Mouse (Mus musculus): ENCODE data around the gene Mtm1. TPM values are rescaled to one million over a fixed set of nuclear protein-coding genes. Genes with fewer than 3 reads are reported as not detected.

Mtm1 gene
- polyA plus RNA-seq, 1 experiment from 2014 or later = 3.6 TPM

- H3K27ac ChIP-seq = no peak overlapping the region
- no peak overlapping the region for H3K4me3 ChIP-seq
- ATAC-seq (ENCODE audit: insufficient number of reproducible peaks, insufficient read depth, low FRiP score, low TSS enrichment, low read depth) = no peak
- no peak overlapping the region for H3K9ac ChIP-seq
- H3K27me3 ChIP-seq = peaks cover 10% of the 10 kb centered on the region
- H3K9me3 ChIP-seq = no peaks in the 10 kb centered on the region
- 62% methylated on average over 3 of the region's 3 CpGs for WGBS
- no peak overlapping the region for H3K4me2 ChIP-seq
- H3K36me3 ChIP-seq = no peaks in the 10 kb centered on the region
- H3K4me1 ChIP-seq = no peaks in the 10 kb centered on the region
These were observed 10.3 kb downstream of the Mtm1 start for GRCm38 (mm10) chrX:71220896-71221295.

DNA sequence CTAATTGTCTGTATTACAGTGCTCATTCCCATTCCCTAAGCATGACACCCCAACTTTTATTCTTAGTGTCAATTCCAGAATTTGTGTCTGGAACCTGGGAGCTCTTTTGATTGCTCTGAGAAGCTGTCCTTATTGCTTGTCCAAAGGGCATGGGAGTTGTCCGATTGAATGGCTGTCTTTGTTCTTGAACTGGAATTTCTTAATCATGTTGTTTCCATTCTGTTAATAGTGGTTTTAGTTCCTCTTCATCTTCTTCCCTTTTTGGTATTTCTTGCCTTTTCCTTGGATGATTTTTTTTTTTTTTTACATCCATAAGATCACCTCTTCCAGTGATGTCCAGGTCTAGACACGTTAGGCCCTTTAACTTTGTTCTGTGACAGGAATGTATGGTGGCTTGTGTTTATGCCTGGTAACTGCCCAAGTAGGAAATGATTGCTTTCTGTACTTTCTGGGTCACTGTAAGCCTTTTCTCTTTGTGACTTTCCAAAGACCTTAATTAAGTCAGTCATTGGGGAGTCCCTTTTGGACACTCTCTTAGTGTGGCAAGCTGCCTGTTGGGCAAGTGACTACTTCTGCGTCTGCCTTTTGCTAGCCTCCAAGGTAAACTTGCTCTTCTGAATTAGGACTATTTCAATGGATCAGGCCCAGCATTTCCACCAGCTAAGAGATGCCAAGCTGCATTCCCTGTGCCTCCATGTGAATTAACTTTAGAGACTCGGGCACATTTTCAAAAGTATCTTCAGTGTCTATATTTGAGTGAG lies 12.3 kb downstream of the Mtm1 start:
- no peak overlapping the region for H3K4me3 ChIP-seq
- H3K27ac ChIP-seq = no peak overlapping the region
- ATAC-seq (ENCODE audit: insufficient number of reproducible peaks, insufficient read depth, low FRiP score, low TSS enrichment, low read depth) = no peak
- no peaks in the 10 kb centered on the region for H3K9me3 ChIP-seq
- H3K4me1 ChIP-seq = no peaks in the 10 kb centered on the region
- no peaks in the 10 kb centered on the region for H3K27me3 ChIP-seq
- H3K9ac ChIP-seq = no peak overlapping the region
- H3K36me3 ChIP-seq = no peaks in the 10 kb centered on the region
- H3K4me2 ChIP-seq = no peak overlapping the region
- WGBS = 77% methylated on average over 4 of the region's 4 CpGs

- Histone ChIP-seq H3K9me3 (no peaks in the 10 kb centered on the region), H3K36me3 (no peaks in the 10 kb centered on the region), H3K9ac (no peak overlapping the region), H3K4me1 (no peaks in the 10 kb centered on the region), H3K4me3 (no peak overlapping the region), H3K4me2 (no peak overlapping the region), H3K27me3 (no peaks in the 10 kb centered on the region), H3K27ac (no peak overlapping the region)
- WGBS = 68% methylated on average over 5 of the region's 5 CpGs
- no peak for ATAC-seq (ENCODE audit: insufficient number of reproducible peaks, insufficient read depth, low FRiP score, low TSS enrichment, low read depth)
These were observed 16.3 kb downstream of the Mtm1 start for GRCm38 (mm10) chrX:71226881-71227280.

GRCm38 (mm10) chrX:71228200-71228599 lies 17.6 kb downstream of the Mtm1 start:
- 58% methylated on average over 3 of the region's 3 CpGs for WGBS
- no peaks in the 10 kb centered on the region for H3K36me3 ChIP-seq
- no peaks in the 10 kb centered on the region for H3K27me3 ChIP-seq
- no peak overlapping the region for H3K27ac ChIP-seq
- H3K4me3 ChIP-seq = no peak overlapping the region
- no peak overlapping the region for H3K9ac ChIP-seq
- H3K4me2 ChIP-seq = no peak overlapping the region
- H3K9me3 ChIP-seq = no peaks in the 10 kb centered on the region
- no peak for ATAC-seq (ENCODE audit: insufficient number of reproducible peaks, insufficient read depth, low FRiP score, low TSS enrichment, low read depth)
- H3K4me1 ChIP-seq = no peaks in the 10 kb centered on the region

DNA sequence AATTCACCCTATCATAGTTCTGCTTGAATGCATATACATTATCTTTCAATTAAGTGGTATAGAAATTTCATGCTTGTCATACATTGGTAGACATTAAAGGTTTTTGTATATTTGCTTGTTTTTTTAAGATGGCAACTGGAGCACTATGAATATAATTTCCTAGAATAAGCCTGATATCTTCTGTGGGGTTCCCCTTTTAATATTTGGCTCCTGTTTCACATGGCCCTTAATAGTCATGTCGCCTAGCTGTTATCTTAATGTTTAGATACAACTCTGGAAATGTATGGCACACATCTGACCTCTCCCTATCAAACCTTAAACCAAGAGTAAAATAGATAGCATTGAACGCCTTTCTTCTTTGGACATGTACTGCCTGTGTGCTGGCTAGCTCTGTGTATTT lies 20.3 kb downstream of the Mtm1 start:
- no peak overlapping the region for H3K27ac ChIP-seq

GRCm38 (mm10) chrX:71256422-71256821 lies 45.9 kb downstream of the Mtm1 start:
- H3K4me2 ChIP-seq = no peak overlapping the region
- H3K9me3 ChIP-seq = no peaks in the 10 kb centered on the region
- no peaks in the 10 kb centered on the region for H3K36me3 ChIP-seq
- no peak for ATAC-seq (ENCODE audit: insufficient number of reproducible peaks, insufficient read depth, low FRiP score, low TSS enrichment, low read depth)
- H3K27ac ChIP-seq = no peak overlapping the region
- H3K4me3 ChIP-seq = no peak overlapping the region
- no peaks in the 10 kb centered on the region for H3K4me1 ChIP-seq
- no peak overlapping the region for H3K9ac ChIP-seq
- no peaks in the 10 kb centered on the region for H3K27me3 ChIP-seq
- WGBS = 76% methylated on average over 1 of the region's 1 CpGs

More for the DNA sequence above, 20.3 kb downstream of the Mtm1 start:
- Histone ChIP-seq H3K4me1 (no peaks in the 10 kb centered on the region), H3K9me3 (no peaks in the 10 kb centered on the region), H3K4me3 (no peak overlapping the region), H3K9ac (no peak overlapping the region), H3K4me2 (no peak overlapping the region), H3K27me3 (no peaks in the 10 kb centered on the region), H3K36me3 (no peaks in the 10 kb centered on the region)
- WGBS = 81% methylated on average over 2 of the region's 2 CpGs
- ATAC-seq (ENCODE audit: insufficient number of reproducible peaks, insufficient read depth, low FRiP score, low TSS enrichment, low read depth) = no peak

GRCm38 (mm10) chrX:71260857-71261256 lies 50.3 kb downstream of the Mtm1 start:
- no peaks in the 10 kb centered on the region for H3K9me3 ChIP-seq
- ATAC-seq (ENCODE audit: insufficient number of reproducible peaks, insufficient read depth, low FRiP score, low TSS enrichment, low read depth) = no peak
- no peak overlapping the region for H3K27ac ChIP-seq
- H3K36me3 ChIP-seq = no peaks in the 10 kb centered on the region
- no peak overlapping the region for H3K4me2 ChIP-seq
- WGBS = 88% methylated on average over 4 of the region's 4 CpGs
- H3K4me3 ChIP-seq = no peak overlapping the region
- H3K27me3 ChIP-seq = no peaks in the 10 kb centered on the region; the same call in 1 of the 2 replicates
- H3K9ac ChIP-seq = no peak overlapping the region
- no peaks in the 10 kb centered on the region for H3K4me1 ChIP-seq

DNA sequence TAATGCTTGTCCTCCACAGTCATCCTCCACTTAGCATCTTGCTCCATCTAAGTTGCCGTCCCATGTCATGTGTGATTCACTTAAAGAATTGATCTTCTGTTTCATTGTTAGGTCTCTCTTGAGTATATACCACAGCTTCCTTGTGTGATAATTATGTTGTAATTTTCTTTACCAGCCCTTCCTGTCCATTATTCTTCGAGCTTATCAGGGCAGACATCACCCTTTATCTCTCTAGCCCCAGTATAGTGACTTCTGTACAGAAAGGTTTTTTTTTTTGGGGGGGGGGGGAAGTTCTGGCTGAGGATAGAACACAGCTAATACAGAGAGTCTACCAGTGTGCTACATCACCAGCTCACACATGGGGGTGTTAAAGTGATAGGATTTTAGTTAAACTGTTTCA lies 53.7 kb downstream of the Mtm1 start:
- 78% methylated on average over 2 of the region's 2 CpGs for WGBS
- ATAC-seq (ENCODE audit: insufficient number of reproducible peaks, insufficient read depth, low FRiP score, low TSS enrichment, low read depth) = no peak
- no peaks in the 10 kb centered on the region; the same call in 1 of the 2 replicates for H3K27me3 ChIP-seq
- no peak overlapping the region for H3K27ac ChIP-seq
- H3K9me3 ChIP-seq = no peaks in the 10 kb centered on the region
- H3K36me3 ChIP-seq = no peaks in the 10 kb centered on the region
- H3K4me1 ChIP-seq = no peaks in the 10 kb centered on the region
- H3K4me3 ChIP-seq = no peak overlapping the region
- H3K9ac ChIP-seq = no peak overlapping the region
- no peak overlapping the region for H3K4me2 ChIP-seq

- H3K9ac ChIP-seq = no peak overlapping the region
- no peak for ATAC-seq (ENCODE audit: insufficient number of reproducible peaks, insufficient read depth, low FRiP score, low TSS enrichment, low read depth)
- WGBS = 77% methylated on average over 1 of the region's 1 CpGs
These were observed 58.4 kb downstream of the Mtm1 start for GRCm38 (mm10) chrX:71268972-71269371.

DNA sequence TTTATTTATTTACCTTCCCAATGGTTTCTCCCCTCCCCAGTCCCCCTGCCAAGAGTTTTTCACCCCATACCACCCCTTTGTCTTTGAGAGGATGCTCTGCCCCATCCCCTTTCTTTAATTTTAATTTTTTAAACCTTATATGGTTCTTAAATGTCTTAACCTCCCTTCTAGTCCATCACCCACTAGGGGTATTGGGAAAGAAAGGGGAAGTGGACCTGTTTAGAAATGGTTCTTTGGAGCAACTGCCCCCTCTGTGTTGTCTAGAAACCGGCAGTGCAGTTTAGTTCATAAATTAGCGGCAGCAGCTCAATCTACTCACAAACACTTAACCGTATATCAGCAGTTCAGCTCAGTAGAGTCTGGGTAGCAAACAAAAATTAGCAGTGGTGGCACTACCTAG lies 63.6 kb downstream of the Mtm1 start:
- no peak overlapping the region for H3K27ac ChIP-seq
- no peak overlapping the region for H3K4me3 ChIP-seq
- H3K4me1 ChIP-seq = no peaks in the 10 kb centered on the region
- 89% methylated on average over 3 of the region's 3 CpGs for WGBS
- H3K9me3 ChIP-seq = no peaks in the 10 kb centered on the region
- no peaks in the 10 kb centered on the region; the same call in 1 of the 2 replicates for H3K27me3 ChIP-seq
- no peak for ATAC-seq (ENCODE audit: insufficient number of reproducible peaks, insufficient read depth, low FRiP score, low TSS enrichment, low read depth)
- no peak overlapping the region for H3K4me2 ChIP-seq
- H3K36me3 ChIP-seq = no peaks in the 10 kb centered on the region
- H3K9ac ChIP-seq = no peak overlapping the region

More at GRCm38 (mm10) chrX:71268972-71269371, 58.4 kb downstream of the Mtm1 start:
- no peaks in the 10 kb centered on the region for H3K9me3 ChIP-seq
- no peak overlapping the region for H3K4me2 ChIP-seq
- H3K36me3 ChIP-seq = no peaks in the 10 kb centered on the region
- no peaks in the 10 kb centered on the region for H3K4me1 ChIP-seq
- no peaks in the 10 kb centered on the region; the same call in 1 of the 2 replicates for H3K27me3 ChIP-seq
- H3K27ac ChIP-seq = no peak overlapping the region
- no peak overlapping the region for H3K4me3 ChIP-seq

DNA sequence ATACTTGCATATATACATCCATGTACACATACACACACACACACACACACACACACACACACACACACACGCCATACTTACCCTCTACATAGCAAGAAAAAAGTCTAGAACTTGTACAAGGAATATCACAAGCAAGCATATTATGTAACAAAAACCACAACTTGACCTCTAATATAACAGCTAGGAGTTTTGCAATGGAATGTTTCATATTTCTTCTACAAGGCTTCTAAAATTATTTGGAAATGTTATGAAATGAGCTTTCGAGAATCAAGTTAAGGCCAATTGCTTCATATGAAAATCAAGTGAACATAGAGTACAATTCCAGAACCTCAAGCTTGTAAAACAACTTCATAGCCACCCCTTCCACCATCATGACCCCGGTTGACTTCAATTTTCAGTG lies 74.9 kb downstream of the Mtm1 start:
- Histone ChIP-seq H3K4me2 (no peak overlapping the region), H3K27me3 (no peaks in the 10 kb centered on the region), H3K27ac (no peak overlapping the region), H3K9me3 (no peaks in the 10 kb centered on the region), H3K4me3 (no peak overlapping the region), H3K9ac (no peak overlapping the region), H3K36me3 (no peaks in the 10 kb centered on the region), H3K4me1 (no peaks in the 10 kb centered on the region)
- no peak for ATAC-seq (ENCODE audit: insufficient number of reproducible peaks, insufficient read depth, low FRiP score, low TSS enrichment, low read depth)
- 88% methylated on average over 3 of the region's 3 CpGs for WGBS

GRCm38 (mm10) chrX:71287088-71287487 lies 76.5 kb downstream of the Mtm1 start:
- Histone ChIP-seq H3K9ac (no peak overlapping the region), H3K4me3 (no peak overlapping the region), H3K4me2 (no peak overlapping the region), H3K27ac (no peak overlapping the region), H3K9me3 (no peaks in the 10 kb centered on the region), H3K27me3 (peaks cover 4% of the 10 kb centered on the region; the same call in 1 of the 2 replicates), H3K4me1 (no peaks in the 10 kb centered on the region), H3K36me3 (no peaks in the 10 kb centered on the region)
- 91% methylated on average over 7 of the region's 7 CpGs for WGBS
- ATAC-seq (ENCODE audit: insufficient number of reproducible peaks, insufficient read depth, low FRiP score, low TSS enrichment, low read depth) = no peak
